Mouse (Mus musculus) embryonic fibroblast, embryonic 13.5 days (primary cell): ENCODE measurements around the gene Eed.

Experiments used
- CTCF ChIP-seq: IDR thresholded peaks from 2 replicates; pipeline ENCODE4 v1.5.1; 2011; ENCODE audit warnings: mild to moderate bottlenecking, control low read depth, low read length, moderate library complexity, borderline replicate concordance; ENCODE audit not compliant: insufficient read depth
- POLR2A ChIP-seq: IDR thresholded peaks from 2 replicates; pipeline ENCODE4 v1.6.1; 2011; ENCODE audit warnings: low read depth, mild to moderate bottlenecking, control low read depth, low read length, moderate library complexity

GRCm38 (mm10) chr7:89984421-89984820 is 3.6 kb upstream of the Eed start:
- no peak for TF ChIP-seq POLR2A
- no peak for TF ChIP-seq CTCF
